In the genomic region with DNA sequence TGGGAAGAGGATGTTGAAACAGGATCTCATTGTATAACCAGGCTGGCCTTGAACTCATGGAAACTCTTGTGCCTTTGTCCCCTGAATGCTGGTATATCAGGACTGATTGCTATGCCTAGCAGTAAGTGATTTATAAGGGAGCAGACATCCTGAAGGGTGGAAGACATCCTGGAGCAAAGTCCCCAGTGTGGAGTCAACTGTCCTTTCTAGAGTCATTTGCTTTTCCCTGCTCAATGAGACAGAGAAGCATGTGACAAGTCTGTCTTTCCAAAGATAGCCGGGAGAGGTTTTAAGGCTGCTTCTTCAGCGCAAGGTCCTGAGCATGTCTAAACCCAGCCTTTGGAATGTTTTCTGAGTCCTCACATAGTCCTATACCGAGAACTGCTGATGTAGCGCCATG, we compare ENCODE assay signal across 33 mouse cellular contexts. TPM values are rescaled to one million over a fixed set of nuclear protein-coding genes. Genes with fewer than 3 reads are reported as not detected.
"Had no signal": no experiment of that assay in that cellular context is flagged by ENCODE, and none has a peak within 500 bp of the region (broad histone marks: within the 10 kb centered on the region; RNA-seq: fewer than 3 reads in every experiment).

No protein-coding gene starts in this region.

- H3K27me3 ChIP-seq: limb, embryonic 12.5 days; limb, embryonic 13.5 days; limb, embryonic 15.5 days; liver, embryonic 12.5 days; liver, embryonic 13.5 days; liver, embryonic 15.5 days; lung, embryonic 15.5 days; midbrain, embryonic 12.5 days; midbrain, embryonic 13.5 days; midbrain, embryonic 15.5 days had no signal

- DNase-seq: left cerebral cortex, postnatal 4 days; liver; liver, embryonic 13.5 days; liver, postnatal 0 days; lung, adult 18-20 months; lung, adult 2 months; lung, embryonic 14.5 days; lung, postnatal 10 days; lung, postnatal 14 days; lung, postnatal 36 days; lung, postnatal 4 days; midbrain, embryonic 14.5 days had no signal

- H3K9me3 ChIP-seq: limb, embryonic 10.5 days; limb, embryonic 12.5 days; limb, embryonic 13.5 days; liver, embryonic 13.5 days; liver, embryonic 15.5 days; lung, embryonic 15.5 days; midbrain, embryonic 10.5 days; midbrain, embryonic 12.5 days; midbrain, embryonic 13.5 days had no signal

- H3K9ac ChIP-seq: limb, embryonic 12.5 days; limb, embryonic 13.5 days; limb, embryonic 15.5 days; liver, embryonic 12.5 days; liver, embryonic 13.5 days; liver, embryonic 14.5 days; liver, embryonic 15.5 days; liver, postnatal 0 days; lung, embryonic 14.5 days; lung, embryonic 15.5 days; midbrain, embryonic 12.5 days; midbrain, embryonic 13.5 days; midbrain, embryonic 15.5 days had no signal

- H3K36me3 ChIP-seq: limb, embryonic 10.5 days; limb, embryonic 12.5 days; limb, embryonic 13.5 days; limb, embryonic 15.5 days; lung, embryonic 15.5 days; midbrain, embryonic 10.5 days; midbrain, embryonic 12.5 days; midbrain, embryonic 13.5 days; midbrain, embryonic 15.5 days had no signal

- ATAC-seq: liver, embryonic 12.5 days; liver, postnatal 0 days; lung, postnatal 0 days; midbrain, embryonic 13.5 days; midbrain, embryonic 15.5 days; midbrain, embryonic 16.5 days had no signal

- H3K4me1 ChIP-seq: limb, embryonic 15.5 days; liver, embryonic 12.5 days; liver, embryonic 13.5 days; liver, embryonic 15.5 days; lung, embryonic 15.5 days; midbrain, embryonic 10.5 days; midbrain, embryonic 12.5 days; midbrain, embryonic 13.5 days; midbrain, embryonic 15.5 days had no signal

- H3K4me2 ChIP-seq: limb, embryonic 12.5 days; limb, embryonic 13.5 days; limb, embryonic 15.5 days; liver, embryonic 11.5 days; liver, embryonic 12.5 days; liver, embryonic 13.5 days; liver, embryonic 15.5 days; lung, embryonic 14.5 days; lung, embryonic 15.5 days; midbrain, embryonic 11.5 days; midbrain, embryonic 12.5 days; midbrain, embryonic 13.5 days; midbrain, embryonic 15.5 days had no signal

- H3K4me3 ChIP-seq: left cerebral cortex, adult 2 months; limb, embryonic 10.5 days; limb, embryonic 12.5 days; limb, embryonic 13.5 days; limb, embryonic 15.5 days; liver, embryonic 12.5 days; liver, embryonic 13.5 days; liver, embryonic 15.5 days; lung, embryonic 15.5 days; megakaryocyte, embryonic 14.5 days; midbrain, embryonic 10.5 days; midbrain, embryonic 12.5 days; midbrain, embryonic 13.5 days; midbrain, embryonic 15.5 days; myocyte had no signal

- H3K27ac ChIP-seq: left cerebral cortex, adult 2 months; limb, embryonic 10.5 days; limb, embryonic 12.5 days; limb, embryonic 13.5 days; limb, embryonic 15.5 days; liver, embryonic 12.5 days; liver, embryonic 13.5 days; liver, embryonic 14.5 days; liver, embryonic 15.5 days; lung, embryonic 15.5 days; macrophage; midbrain, embryonic 10.5 days; midbrain, embryonic 12.5 days; midbrain, embryonic 13.5 days; midbrain, embryonic 15.5 days had no signal

RNA-seq across cellular contexts. Expression of a gene that starts 19.7 kb away (rescaled TPM):
- polyA plus RNA-seq: myocyte had no signal

RNA-seq across cellular contexts. Expression of a gene that starts 51.4 kb away (rescaled TPM):
- polyA plus RNA-seq: liver, postnatal 0 days; macrophage had no signal

RNA-seq across cellular contexts. Expression of a gene that starts 52.1 kb away (rescaled TPM):
- polyA plus RNA-seq: liver, adult 2 months; liver, postnatal 0 days; myocyte had no signal
